In genomic region chr5:130144334-130145312, GRCm38 (mm10) we compare ENCODE assay signal across 8 mouse cellular contexts. TPM values are rescaled to one million over a fixed set of nuclear protein-coding genes. Genes with fewer than 3 reads are reported as not detected.
DNase-seq lines count a peak whose midpoint lies in the region; ATAC-seq lines count a peak whose summit lies in the region.

Gene Kctd7 (plus strand): TSS chr5:130144861.

- no peaks in the 10 kb centered on the region for H3K36me3 ChIP-seq in hindbrain, embryonic 11.5 days (ENCODE audit: control insufficient read depth, insufficient read depth, low read length)

- peak; percentile 97 for ATAC-seq in hindbrain, embryonic 11.5 days (ENCODE audit: low FRiP score)

- under 1% methylated on average over 66 of the region's 66 CpGs for WGBS in hindbrain, embryonic 11.5 days

- peak within 1 kb of the TSS; percentile 85 for H3K27ac ChIP-seq in hindbrain, embryonic 11.5 days (ENCODE audit: low read depth, low read length)

- H3K4me3 ChIP-seq in hindbrain, embryonic 11.5 days (ENCODE audit: low read depth, low read length): peak within 1 kb of the TSS; percentile 56

- H3K4me1 ChIP-seq in hindbrain, embryonic 11.5 days (replicated peaks; ENCODE audit: control insufficient read depth, insufficient read depth, low read length): no peaks in the 10 kb centered on the region; the same call in 1 of the 2 replicates

- no peaks in the 10 kb centered on the region for H3K27me3 ChIP-seq in hindbrain, embryonic 11.5 days (ENCODE audit: control insufficient read depth, insufficient read depth, low read length)

- DNase-seq in Muller cell, postnatal 12 days (ENCODE audit: inconsistent ontology term): peak; percentile 98
- peak; percentile 99 for DNase-seq in cerebellum, adult 9-11 months
- peak; percentile 97 to 98 for DNase-seq in frontal cortex, adult 2 months (ENCODE audit: extremely low spot score in 1 of 2, low spot score in 1 of 2)
- peak; percentile 93 for DNase-seq in hindbrain, embryonic 11.5 days (ENCODE audit: low spot score)
- peak; percentile 95 to 96 for DNase-seq in layer of hippocampus, postnatal 10 days (ENCODE audit: low spot score in 2 of 2)
- DNase-seq in lung, postnatal 10 days: peak; percentile 98
- DNase-seq in ovary, postnatal 36 days (ENCODE audit: low spot score): peak; percentile 92
- DNase-seq in thymus, postnatal 25 days: peak; percentile 92

- peak within 1 kb of the TSS; percentile 68 for H3K9ac ChIP-seq in hindbrain, embryonic 11.5 days (ENCODE audit: low read depth, low read length)

- H3K4me2 ChIP-seq in hindbrain, embryonic 11.5 days (replicated peaks; ENCODE audit: low read depth, low read length): peak within 1 kb of the TSS; percentile 93

- H3K9me3 ChIP-seq in hindbrain, embryonic 11.5 days (ENCODE audit: control insufficient read depth, low read length): no peaks in the 10 kb centered on the region

RNA-seq across cellular contexts. Expression of gene Kctd7, which starts in this region (rescaled TPM):
- polyA plus RNA-seq in frontal cortex, adult 2 months (2012; rRNA removed): 8.4 and 10.7 TPM in 2 replicates
- polyA plus RNA-seq in hindbrain, embryonic 11.5 days (2014; fragmentation: Nextera tagmentation; extraction: Ambion mirVana): 5.7 and 6.6 TPM in 2 replicates
- total RNA-seq in layer of hippocampus, postnatal 10 days (2021): 10 to 100 TPM; 13.1 to 14.0 TPM

Comparison
In these comparisons a context has a peak if more than half of its experiments do, and no peak if none do; other contexts are left out.
1. Peak in every context shown above with its lines: DNase-seq, ATAC-seq, H3K4me3 ChIP-seq and H3K27ac ChIP-seq.